Mouse (Mus musculus) bone marrow, adult 2 months (tissue): ENCODE data around the gene Phc2.

ENCODE experiments used
- CTCF ChIP-seq: fragments of 200-500 bp; IDR thresholded peaks from 2 replicates; pipeline ENCODE4 v1.5.1; 2011; ENCODE audit warnings: low read length, control low read depth; ENCODE audit not compliant: control insufficient read depth, insufficient read depth
- POLR2A ChIP-seq: fragments of 200-500 bp; IDR thresholded peaks from 2 replicates; pipeline ENCODE4 v1.6.1; 2011; ENCODE audit warnings: low read depth, mild to moderate bottlenecking, control low read depth, low read length, borderline replicate concordance; ENCODE audit not compliant: control insufficient read depth

DNA sequence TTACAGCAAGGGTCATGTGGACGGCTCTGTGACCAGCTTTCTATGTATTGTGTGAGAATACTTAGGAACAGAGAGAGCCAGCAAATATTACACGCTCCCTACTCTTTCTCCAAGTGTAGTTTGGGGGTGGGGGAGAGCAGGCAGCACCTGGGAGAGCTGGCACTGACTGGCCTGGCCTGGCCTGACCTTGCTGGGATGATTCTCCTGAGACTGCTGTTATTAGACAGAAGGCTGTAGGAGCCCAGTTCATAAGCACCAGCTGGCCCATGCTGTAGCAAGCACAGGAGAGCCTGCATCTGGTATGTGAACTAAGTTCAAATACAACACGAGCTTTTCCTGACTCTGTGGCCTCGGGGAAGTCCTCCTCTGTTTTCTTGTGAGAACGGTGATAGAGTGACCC lies 38.7 kb downstream of the Phc2 start:
- no peak for TF ChIP-seq POLR2A
- no peak for TF ChIP-seq CTCF
